Mouse (Mus musculus): ENCODE measurements around the gene Amotl1.

DNA sequence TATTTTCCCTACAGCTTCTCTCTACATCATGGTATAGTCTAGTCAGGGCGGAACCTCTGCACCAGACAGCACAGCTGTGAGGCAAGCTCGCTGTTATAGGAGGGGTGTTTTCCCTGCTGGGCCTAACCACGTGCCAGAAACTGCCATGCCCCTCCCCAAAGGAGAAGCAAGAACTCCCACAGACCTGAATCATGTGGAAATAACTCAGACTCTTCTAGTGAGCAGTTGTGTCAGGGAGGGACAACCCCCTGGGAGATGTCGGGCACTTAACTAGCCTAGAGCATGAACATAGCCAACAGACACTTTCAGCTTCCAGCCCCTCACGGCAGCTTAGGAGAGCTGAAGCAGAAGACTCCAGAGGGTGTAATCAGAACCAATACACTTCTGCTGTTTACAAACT is 13.1 kb downstream of the Amotl1 start:
- TF ChIP-seq CTCF (IDR thresholded peaks at IDR 0.05; ENCODE audit: low read depth, low read length) (no peak), POLR2A (IDR thresholded peaks at IDR 0.05; ENCODE audit: insufficient read depth, low read length) (no peak), EP300 (IDR thresholded peaks at IDR 0.05; ENCODE audit: insufficient read depth, low read depth, low read length) (0 out of 2 replicates have a peak, but pooled peaks have one; percentile 41)
